Mouse (Mus musculus): ENCODE results near the gene Tent5c. TPM values are rescaled to one million over a fixed set of nuclear protein-coding genes. Genes with fewer than 3 reads are reported as not detected.

The Tent5c gene
- polyA plus RNA-seq, 1 experiment from 2014 or later = 6.2 TPM

DNA sequence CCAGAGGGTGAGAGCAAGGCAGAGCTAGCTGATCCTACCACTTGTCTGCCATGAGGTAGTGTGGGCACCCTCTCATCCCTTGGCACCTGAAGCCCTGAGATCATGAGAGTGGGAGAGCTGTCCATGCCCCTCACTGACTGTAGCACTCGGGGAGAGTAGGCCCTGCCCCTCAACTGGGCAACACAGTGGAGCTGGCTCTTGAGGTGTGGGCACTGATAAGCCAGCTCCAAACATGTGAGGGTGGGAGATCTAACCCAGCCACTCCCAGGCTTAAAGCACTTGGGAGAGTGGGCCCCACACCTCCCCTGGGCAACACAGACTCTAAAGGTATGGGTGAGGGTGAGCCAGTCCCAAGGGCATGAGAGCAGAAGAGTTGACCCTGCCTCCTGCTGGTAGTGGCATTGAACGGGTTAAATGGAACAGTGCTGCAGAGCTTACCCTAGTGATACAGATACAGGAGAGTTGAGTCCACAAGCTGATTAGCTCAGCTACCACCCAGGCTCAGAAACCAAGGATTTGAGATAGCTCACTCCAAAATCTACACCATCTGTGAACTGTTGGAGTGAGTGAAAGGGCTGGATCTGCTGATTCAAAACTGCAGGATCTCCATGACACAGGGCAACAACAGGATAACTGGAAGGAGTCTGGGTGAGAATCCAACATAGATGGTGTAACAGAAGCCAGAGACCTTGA is 80.6 kb downstream of the Tent5c start:
- no peak overlapping the region for H3K4me2 ChIP-seq
- no peaks in the 10 kb centered on the region for H3K27me3 ChIP-seq
- 80% methylated on average over 2 of the region's 2 CpGs for WGBS
- no peaks in the 10 kb centered on the region for H3K9me3 ChIP-seq
- no peak overlapping the region for H3K27ac ChIP-seq
- no peaks in the 10 kb centered on the region for H3K36me3 ChIP-seq (replicated peaks)
- H3K4me3 ChIP-seq (replicated peaks) = no peak overlapping the region
- no peak for ATAC-seq (ENCODE audit: low FRiP score)
- H3K4me1 ChIP-seq = no peaks in the 10 kb centered on the region
- no peak overlapping the region for H3K9ac ChIP-seq

DNA sequence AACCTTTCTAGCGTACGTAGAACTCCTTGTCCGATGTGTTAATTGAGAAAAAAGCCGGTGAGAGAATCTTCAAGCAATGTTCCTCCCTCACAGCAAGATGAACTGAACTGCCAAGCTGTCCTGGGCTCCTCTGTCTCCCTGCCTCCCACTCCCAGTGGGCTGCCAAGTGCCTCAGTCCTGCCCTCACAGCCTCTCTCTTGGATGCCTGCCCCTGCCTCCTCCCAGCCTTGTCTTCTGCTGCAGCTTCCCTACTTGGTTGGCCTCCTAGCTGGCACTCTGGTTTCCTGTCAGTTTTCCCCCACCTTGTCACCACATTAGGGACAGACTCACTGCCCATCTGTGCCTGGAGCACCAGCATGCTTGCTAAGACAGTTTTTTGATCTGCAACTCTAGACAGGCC is 86.5 kb downstream of the Tent5c start:
- H3K4me3 ChIP-seq (replicated peaks) = no peak overlapping the region
- ATAC-seq (ENCODE audit: low FRiP score) = no peak
- no peaks in the 10 kb centered on the region for H3K4me1 ChIP-seq
- 86% methylated on average over 4 of the region's 4 CpGs for WGBS
- H3K9me3 ChIP-seq = no peaks in the 10 kb centered on the region
- no peaks in the 10 kb centered on the region for H3K27me3 ChIP-seq
- H3K27ac ChIP-seq = no peak overlapping the region
- H3K4me2 ChIP-seq = no peak overlapping the region
- H3K9ac ChIP-seq = no peak overlapping the region
- H3K36me3 ChIP-seq (replicated peaks) = no peaks in the 10 kb centered on the region

Other genes with a start within 250 kb of the Tent5c start
- gene Man1a2, start 196.2 kb upstream of the Tent5c start, polyA plus RNA-seq (2016; fragmentation: Nextera tagmentation; extraction: Ambion mirVana) = 47.7 and 54.6 TPM in 2 replicates